Mouse (Mus musculus) B cell, adult (primary cell): ENCODE data around the gene Olfr912. TPM values are rescaled to one million over a fixed set of nuclear protein-coding genes. Genes with fewer than 3 reads are reported as not detected.

ENCODE experiments used
- total RNA-seq: library from RNA; stranded (reverse); gene quantifications from 4 replicates; pipeline ENCODE4 v1.2.4, GENCODE M21; 2023; ENCODE audit not compliant: inconsistent age

The Olfr912 gene
- not detected in 4 replicates for total RNA-seq

DNA sequence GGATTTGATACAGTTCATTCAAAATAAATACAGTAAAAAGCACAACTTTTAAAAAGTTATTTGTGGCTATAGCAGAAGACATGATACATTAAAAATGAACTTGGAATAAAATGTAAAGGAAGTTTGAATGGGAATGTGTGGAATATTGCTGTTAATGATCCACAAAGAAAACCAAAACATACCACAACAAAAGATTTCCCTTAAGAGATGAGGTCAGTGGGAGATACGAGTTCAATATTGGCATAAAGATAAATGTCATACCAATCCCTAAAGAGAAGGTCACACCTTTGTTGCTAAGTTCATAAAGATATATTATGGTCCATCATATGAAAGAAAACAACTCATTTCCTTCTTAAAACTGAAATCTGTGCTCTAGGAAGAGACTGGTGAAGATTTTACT, at the start of gene Olfr912:
TSS of gene Olfr912 (plus strand) at position 301 of the 400 bp plus-strand sequence.

GRCm38 (mm10) chr9:38537549-38537948, 42.4 kb upstream of the Olfr912 start, which contains the start of gene Olfr910:
TSS of gene Olfr910 (plus strand) at chr9:38537849.

DNA sequence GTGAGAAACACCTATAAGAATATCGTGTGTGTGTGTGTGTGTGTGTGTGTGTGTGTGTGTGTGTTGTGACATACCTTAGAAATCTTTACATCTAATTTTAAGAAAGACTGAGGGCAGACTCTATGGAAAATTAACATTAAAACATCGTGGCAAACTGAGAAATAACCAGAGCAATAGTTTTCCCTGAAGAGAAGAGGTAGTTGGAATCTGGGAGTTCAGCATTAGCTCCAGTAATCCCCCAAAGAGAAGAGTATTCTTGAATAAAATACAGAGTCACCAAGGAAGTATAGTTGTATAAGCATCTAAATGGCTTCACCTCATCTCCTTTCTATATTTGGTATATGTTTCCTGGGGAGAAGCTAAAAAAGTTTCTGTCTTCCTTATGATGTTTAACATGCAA, 12.5 kb downstream of the Olfr912 start, which contains the start of gene Olfr913:
TSS of gene Olfr913 (plus strand) at position 301 of the 400 bp plus-strand sequence.

DNA sequence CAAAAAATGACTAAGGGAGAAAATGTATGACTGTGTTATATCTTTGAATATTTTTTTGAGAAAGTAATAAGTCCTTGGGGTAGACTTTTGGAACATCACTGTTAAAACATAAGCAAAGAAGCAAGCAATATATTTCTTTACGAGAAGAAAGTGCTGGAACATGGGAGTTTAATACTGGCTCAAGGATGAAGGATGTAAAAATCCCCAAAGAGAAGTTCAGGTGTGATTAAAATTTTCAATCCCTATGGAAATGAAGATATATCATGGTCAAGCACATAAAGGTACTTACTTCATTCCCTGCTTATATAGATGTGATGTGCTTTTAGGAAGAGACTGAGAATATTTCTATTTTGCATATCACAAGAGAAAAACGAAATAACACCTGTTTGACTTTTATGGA, 24.8 kb downstream of the Olfr912 start, which contains the start of gene Olfr914:
TSS of gene Olfr914 (plus strand) at position 301 of the 400 bp plus-strand sequence.

Other genes with a start within 250 kb of the Olfr912 start
- gene Olfr898, start 231.8 kb upstream of the Olfr912 start, total RNA-seq = not detected in 4 replicates
- gene Olfr250, start 213.3 kb upstream of the Olfr912 start, total RNA-seq = not detected in 4 replicates
- gene Olfr251, start 203.1 kb upstream of the Olfr912 start, total RNA-seq = not detected in 4 replicates
- gene Olfr147, start 178.5 kb upstream of the Olfr912 start, total RNA-seq = not detected in 4 replicates
- not detected in 4 replicates for gene Olfr901, start 150.7 kb upstream of the Olfr912 start, total RNA-seq
- not detected in 4 replicates for gene Olfr902, start 132.5 kb upstream of the Olfr912 start, total RNA-seq
- not detected in 4 replicates for gene Olfr904, start 117.0 kb upstream of the Olfr912 start, total RNA-seq
- gene Olfr905, start 109.1 kb upstream of the Olfr912 start, total RNA-seq = not detected in 4 replicates
- gene Olfr906, start 93.1 kb upstream of the Olfr912 start, total RNA-seq = not detected in 4 replicates
- gene Olfr907, start 84.4 kb upstream of the Olfr912 start, total RNA-seq = not detected in 4 replicates
- not detected in 4 replicates for gene Olfr911-ps1, start 58.6 kb upstream of the Olfr912 start, total RNA-seq
- not detected in 4 replicates for gene Olfr910, start 42.3 kb upstream of the Olfr912 start, total RNA-seq
- gene Olfr913, start 12.6 kb downstream of the Olfr912 start, total RNA-seq = not detected in 4 replicates
- not detected in 4 replicates for gene Olfr914, start 24.9 kb downstream of the Olfr912 start, total RNA-seq
- not detected in 4 replicates for gene Olfr916, start 79.7 kb downstream of the Olfr912 start, total RNA-seq
- not detected in 4 replicates for gene Olfr917, start 85.7 kb downstream of the Olfr912 start, total RNA-seq
- not detected in 4 replicates for gene Olfr918, start 94.4 kb downstream of the Olfr912 start, total RNA-seq
- gene Olfr919, start 123.5 kb downstream of the Olfr912 start, total RNA-seq = not detected in 4 replicates
- 8.8 to 12.9 TPM (median 10.5 TPM) in 4 replicates for gene Vwa5a, start 138.1 kb downstream of the Olfr912 start, total RNA-seq
- 0.13 to 0.21 TPM in 2 of 4 replicates, not detected in the others for gene Olfr920, start 172.1 kb downstream of the Olfr912 start, total RNA-seq
- gene Olfr921, start 192.9 kb downstream of the Olfr912 start, total RNA-seq = not detected in 4 replicates
- gene Olfr922, start 234.4 kb downstream of the Olfr912 start, total RNA-seq = not detected in 4 replicates
- gene Olfr923, start 246.4 kb downstream of the Olfr912 start, total RNA-seq = not detected in 4 replicates